Mouse (Mus musculus) liver, embryonic 14.5 days (tissue): Measurements from ENCODE around the gene Hmgb1. TPM values are rescaled to one million over a fixed set of nuclear protein-coding genes. Genes with fewer than 3 reads are reported as not detected.
A peak's percentile ranks its signal among the peaks of the same experiment; 100 is the strongest.

Source experiments
- ATAC-seq: fragments of 200-750 bp; cut with Nextera tagmentation; 2 replicates; pipeline ENCODE4 v1.8.0; 2017; ENCODE audit warnings: moderate number of reproducible peaks, mild to moderate bottlenecking, moderate library complexity; ENCODE audit not compliant: insufficient read depth
- DNase-seq, 3 experiments: peaks; one replicate each; pipeline ENCODE4 v3.0.0-alpha.2; 2012 to 2013; ENCODE audit warnings: low read depth in 3 of 3, low spot score in 3 of 3
- H3K27ac ChIP-seq: fragments of 300-500 bp; sonication (generic); 2 replicates; pipeline ENCODE4 v1.5.1; 2014; ENCODE audit warnings: moderate library complexity, mild to moderate bottlenecking, control low read depth, inconsistent platforms
- H3K27me3 ChIP-seq: fragments of 300-500 bp; sonication (generic); 2 replicates; pipeline ENCODE4 v1.6.1; 2014; ENCODE audit warnings: mild to moderate bottlenecking, low read length, moderate library complexity; ENCODE audit not compliant: control insufficient read depth, insufficient read depth
- H3K36me3 ChIP-seq: fragments of 300-500 bp; sonication (generic); replicated peaks from 2 replicates; pipeline ENCODE4 v1.6.1; 2014; ENCODE audit warnings: low read depth; ENCODE audit not compliant: control insufficient read depth, insufficient read depth
- H3K4me1 ChIP-seq, 2 experiments: fragments of 200-500 bp in 1 of 2; fragments of 300-500 bp in 1 of 2; sonication (generic) in 1 of 2; replicated peaks; 2 replicates each; pipeline ENCODE4 v1.6.1; 2012 to 2014; ENCODE audit warnings: antibody characterized with exemption in 1 of 2, inconsistent platforms in 1 of 2, low read length in 1 of 2; ENCODE audit not compliant: control insufficient read depth in 2 of 2, insufficient read depth in 2 of 2
- H3K4me2 ChIP-seq: fragments of 300-500 bp; sonication (generic); 2 replicates; pipeline ENCODE4 v1.6.1; 2014; ENCODE audit warnings: low read depth, mild to moderate bottlenecking, control low read depth, moderate library complexity
- H3K4me3 ChIP-seq, 2 experiments: fragments of 200-500 bp in 1 of 2; fragments of 300-500 bp in 1 of 2; sonication (generic) in 1 of 2; 2 replicates each; pipeline ENCODE4 v1.5.1; 2012 to 2014; ENCODE audit warnings: low read depth in 2 of 2, low read length in 2 of 2, mild to moderate bottlenecking in 2 of 2, control low read depth in 1 of 2, inconsistent platforms in 1 of 2, moderate library complexity in 1 of 2; ENCODE audit not compliant: insufficient read depth in 1 of 2
- H3K9ac ChIP-seq: fragments of 300-500 bp; sonication (generic); replicated peaks from 2 replicates; pipeline ENCODE4 v1.6.1; 2014; ENCODE audit warnings: mild to moderate bottlenecking, control low read depth, moderate library complexity
- H3K9me3 ChIP-seq: fragments of 300-500 bp; sonication (generic); 2 replicates; pipeline ENCODE4 v1.6.1; 2016; ENCODE audit warnings: low read length, mixed read lengths; ENCODE audit not compliant: control insufficient read depth
- CTCF ChIP-seq: IDR thresholded peaks from 2 replicates; pipeline ENCODE4 v1.5.1; 2016; ENCODE audit warnings: antibody characterized with exemption, low read depth, control low read depth
- EP300 ChIP-seq: IDR thresholded peaks from 2 replicates; pipeline ENCODE4 v1.6.1; 2016; ENCODE audit warnings: antibody characterized with exemption, low read depth
- WGBS: fragments of 180-500 bp; shearing (Covaris S2); extraction: QIAGEN DNeasy Blood & Tissue Kit; methylation state at CpG from one replicate; pipeline ENCODE4 v1.1.7; 2014; ENCODE audit not compliant: insufficient replicate concordance; 5-methylcytosine and 5-hydroxymethylcytosine counted together
- polyA plus RNA-seq, 2 experiments: library from polyadenylated mRNA; depleted of rRNA in 1 of 2; stranded (reverse) in 1 of 2; unstranded in 1 of 2; fragments of >200 nt; fragmentation: Nextera tagmentation in 1 of 2; extraction: Ambion mirVana in 1 of 2; gene quantifications; 2 replicates each; pipeline versions ENCODE4 v1.2.1 to v1.2.3; 2012 to 2014

The Hmgb1 gene
- polyA plus RNA-seq, 2 experiments = 176 to 555 TPM

DNA sequence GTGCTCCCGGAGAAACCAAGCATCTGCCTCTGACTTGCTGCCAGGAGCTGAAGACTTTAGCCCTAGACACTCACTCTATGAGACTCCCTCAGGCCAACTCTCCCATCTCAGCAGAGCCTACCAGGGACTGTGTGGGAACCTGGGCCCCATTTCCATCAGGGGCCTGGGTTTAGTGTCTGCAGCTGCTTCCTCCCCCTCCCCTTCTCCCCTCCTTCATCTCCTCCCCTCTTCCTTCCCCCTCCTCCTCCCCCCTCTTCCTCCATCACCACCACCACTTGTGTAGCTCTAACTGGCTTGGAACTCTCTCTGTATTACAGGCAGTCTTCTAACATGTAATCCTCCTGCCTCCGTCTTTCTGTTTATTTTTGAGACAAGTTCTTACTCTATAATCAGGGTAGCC, 154.2 kb downstream of the Hmgb1 start:
- Histone ChIP-seq H3K27ac (no peak overlapping the region), H3K4me1 (peaks cover 3 to 8% of the 10 kb centered on the region in 2 experiments), H3K4me2 (no peak overlapping the region), H3K9me3 (no peaks in the 10 kb centered on the region), H3K36me3 (no peaks in the 10 kb centered on the region), H3K27me3 (no peaks in the 10 kb centered on the region), H3K9ac (no peak overlapping the region), H3K4me3 (no peak overlapping the region)
- DNase-seq (no peak), ATAC-seq (no peak)
- TF ChIP-seq EP300 (no peak), CTCF (no peak)
- WGBS = 47% methylated on average over 2 of the region's 2 CpGs

GRCm38 (mm10) chr5:149028394-149028793, 155.9 kb downstream of the Hmgb1 start:
- Histone ChIP-seq H3K27ac (no peak overlapping the region), H3K4me1 (peaks cover 3 to 8% of the 10 kb centered on the region in 2 experiments), H3K36me3 (no peaks in the 10 kb centered on the region), H3K27me3 (no peaks in the 10 kb centered on the region), H3K4me3 (no peak overlapping the region), H3K4me2 (no peak overlapping the region), H3K9ac (no peak overlapping the region), H3K9me3 (no peaks in the 10 kb centered on the region)
- WGBS = 21% methylated on average over 5 of the region's 5 CpGs
- no peak for ATAC-seq
- DNase-seq = no peak
- TF ChIP-seq EP300 = peak; percentile 35; the same call in 1 of the 2 replicates
- TF ChIP-seq CTCF = no peak

DNA sequence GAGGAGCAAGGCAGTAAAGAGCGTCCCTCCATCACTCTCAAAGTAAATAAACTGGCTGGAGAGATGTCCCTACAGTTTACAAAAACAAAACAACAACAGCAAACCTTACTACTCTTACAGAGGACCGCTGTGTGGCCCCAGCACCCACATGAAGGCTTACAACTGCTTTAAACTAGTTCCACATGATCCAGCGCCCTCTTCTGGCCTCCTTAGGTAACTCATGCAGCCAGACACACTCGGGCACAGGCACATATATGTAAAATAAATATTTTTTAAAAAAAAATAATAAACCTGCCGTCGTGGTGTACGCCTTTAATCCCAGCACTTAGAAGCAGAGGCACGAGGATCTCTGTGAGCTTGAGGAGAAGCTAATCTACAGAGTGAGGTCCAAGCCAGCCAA, 156.9 kb downstream of the Hmgb1 start:
- TF ChIP-seq EP300 (no peak), CTCF (peak; percentile 49)
- Histone ChIP-seq H3K4me2 (no peak overlapping the region), H3K4me1 (peaks cover 3 to 8% of the 10 kb centered on the region in 2 experiments), H3K9ac (no peak overlapping the region), H3K9me3 (no peaks in the 10 kb centered on the region), H3K27ac (no peak overlapping the region), H3K27me3 (no peaks in the 10 kb centered on the region), H3K36me3 (no peaks in the 10 kb centered on the region), H3K4me3 (no peak overlapping the region)
- DNase-seq (no peak), ATAC-seq (no peak)
- WGBS = 64% methylated on average over 8 of the region's 8 CpGs

DNA sequence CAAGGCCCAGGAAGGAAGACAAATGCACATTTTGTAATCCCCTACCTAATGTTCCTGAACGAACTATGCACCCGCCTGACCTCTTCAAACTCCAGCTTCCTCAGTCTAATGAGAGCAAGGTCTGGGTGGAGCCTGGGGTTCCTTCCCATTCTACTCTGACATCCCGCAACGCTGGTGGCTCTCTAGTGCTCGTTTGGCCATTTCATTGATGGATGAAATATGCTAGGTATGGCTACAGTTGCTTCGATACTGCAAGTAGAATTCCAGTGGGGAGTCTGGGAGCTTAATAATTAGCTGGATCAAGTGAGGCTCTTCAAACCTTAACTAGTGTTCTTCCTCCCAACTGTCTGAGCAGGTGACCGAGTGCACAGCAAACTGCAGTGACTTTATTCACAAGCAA, 163.2 kb downstream of the Hmgb1 start:
- no peak for TF ChIP-seq EP300
- no peak for TF ChIP-seq CTCF
- Histone ChIP-seq H3K9me3 (no peaks in the 10 kb centered on the region), H3K4me3 (no peak overlapping the region), H3K4me1 (peaks cover 0 to 5% of the 10 kb centered on the region in 2 experiments; a peak in 1 of 4 replicates), H3K36me3 (no peaks in the 10 kb centered on the region), H3K27me3 (no peaks in the 10 kb centered on the region), H3K4me2 (peak overlapping the region; percentile 22), H3K9ac (no peak overlapping the region), H3K27ac (no peak overlapping the region)
- 30% methylated on average over 7 of the region's 7 CpGs for WGBS
- DNase-seq (no peak), ATAC-seq (no peak)

- ATAC-seq (no peak), DNase-seq (no peak)
- H3K36me3 ChIP-seq = no peaks in the 10 kb centered on the region
- no peak overlapping the region for H3K27ac ChIP-seq
- TF ChIP-seq EP300 = no peak
- TF ChIP-seq CTCF = no peak
- WGBS = 66% methylated on average over 16 of the region's 16 CpGs
- H3K4me2 ChIP-seq = peak overlapping the region; percentile 22
- no peak overlapping the region for H3K4me3 ChIP-seq
- H3K27me3 ChIP-seq = no peaks in the 10 kb centered on the region
- no peaks in the 10 kb centered on the region for H3K9me3 ChIP-seq
- no peak overlapping the region for H3K9ac ChIP-seq
- peaks cover 2 to 9% of the 10 kb centered on the region in 2 experiments; a peak in 2 of 4 replicates for H3K4me1 ChIP-seq
Measured at GRCm38 (mm10) chr5:149020681-149021062, 163.6 kb downstream of the Hmgb1 start.
